Mouse (Mus musculus): ENCODE measurements around the gene Itpripl2. TPM values are rescaled to one million over a fixed set of nuclear protein-coding genes. Genes with fewer than 3 reads are reported as not detected.

Itpripl2 gene
- polyA plus RNA-seq, 1 experiment from 2014 or later: 6.7 TPM

DNA sequence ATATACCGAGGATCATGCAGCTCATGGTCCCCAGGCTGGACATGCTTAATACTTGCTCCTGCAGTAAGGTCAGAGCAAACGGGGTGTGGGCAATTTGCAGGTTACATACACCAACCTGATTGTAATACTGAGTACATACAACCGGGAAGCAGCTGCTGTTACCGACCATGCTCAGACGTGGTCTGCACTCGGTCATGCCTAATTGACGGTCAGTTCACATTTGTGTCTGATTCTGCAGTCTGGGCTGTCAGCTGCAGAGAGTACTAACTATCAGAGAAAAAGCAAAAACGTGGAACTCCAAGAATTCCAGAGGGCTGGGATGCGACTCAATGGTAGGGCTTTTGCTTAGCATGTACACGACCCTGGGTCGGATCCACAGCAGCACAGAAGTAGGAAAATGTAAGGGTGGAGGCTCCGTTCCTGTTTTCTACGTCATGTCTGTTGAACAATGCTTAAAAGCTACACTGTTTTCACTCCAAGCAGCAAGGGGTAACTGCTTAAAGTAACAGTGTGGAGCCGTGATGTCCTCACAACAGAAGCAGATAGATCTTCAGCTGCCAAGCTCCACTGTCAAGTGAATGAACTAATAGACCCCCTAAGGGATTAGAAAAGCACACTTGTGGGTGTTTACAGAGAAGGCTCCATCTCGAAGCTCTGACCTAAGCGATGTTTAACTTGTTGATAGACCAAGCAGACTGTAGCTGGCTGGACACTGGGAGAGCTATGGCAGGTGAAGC lies 30.2 kb downstream of the Itpripl2 start:
- H3K4me3 ChIP-seq (ENCODE audit: low read depth, low read length): no peak overlapping the region
- H3K4me2 ChIP-seq (replicated peaks; ENCODE audit: low read depth): no peak overlapping the region
- H3K9ac ChIP-seq (ENCODE audit: low read length): no peak overlapping the region
- no peak for DNase-seq (ENCODE audit: low spot score)
- H3K36me3 ChIP-seq (ENCODE audit: control insufficient read depth, insufficient read depth, low read length): no peaks in the 10 kb centered on the region
- H3K4me1 ChIP-seq (replicated peaks; ENCODE audit: control insufficient read depth, insufficient read depth): peaks cover 4% of the 10 kb centered on the region
- 25% methylated on average over 16 of the region's 16 CpGs for WGBS
- H3K9me3 ChIP-seq (ENCODE audit: control insufficient read depth, low read length): no peaks in the 10 kb centered on the region
- H3K27me3 ChIP-seq (ENCODE audit: control insufficient read depth, insufficient read depth, low read length): no peaks in the 10 kb centered on the region
- no peak for TF ChIP-seq EP300 (optimal IDR thresholded peaks at IDR 0.05)
- TF ChIP-seq CTCF (IDR thresholded peaks at IDR 0.05; ENCODE audit: low read depth): no peak
- no peak overlapping the region for H3K27ac ChIP-seq (replicated peaks)
- ATAC-seq (ENCODE audit: low FRiP score, low TSS enrichment): no peak

DNA sequence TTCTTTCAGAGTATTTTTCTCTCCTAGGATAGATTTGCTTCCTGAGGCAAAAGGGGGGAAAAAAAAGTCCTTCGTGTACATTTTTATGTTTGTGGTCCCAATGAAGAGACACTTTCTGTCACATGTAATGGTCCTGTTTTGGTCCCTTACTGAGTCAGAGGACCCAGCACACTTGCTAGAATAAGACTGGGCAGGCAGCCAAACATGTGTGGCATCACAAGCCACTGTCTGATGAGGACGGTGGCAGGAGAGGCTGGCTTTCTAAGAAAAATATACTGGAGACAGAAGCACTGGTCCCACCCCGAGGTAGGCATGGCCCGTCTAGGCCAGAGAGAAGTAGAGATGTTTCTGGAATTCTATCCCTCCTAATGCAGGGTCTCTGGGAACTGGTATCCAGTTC lies 38.1 kb downstream of the Itpripl2 start:
- no peak for ATAC-seq (ENCODE audit: low FRiP score, low TSS enrichment)
- 54% methylated on average over 4 of the region's 4 CpGs for WGBS
- no peaks in the 10 kb centered on the region for H3K27me3 ChIP-seq (ENCODE audit: control insufficient read depth, insufficient read depth, low read length)
- H3K4me2 ChIP-seq (replicated peaks; ENCODE audit: low read depth): no peak overlapping the region
- H3K36me3 ChIP-seq (ENCODE audit: control insufficient read depth, insufficient read depth, low read length): no peaks in the 10 kb centered on the region
- H3K27ac ChIP-seq (replicated peaks): no peak overlapping the region
- no peak overlapping the region for H3K9ac ChIP-seq (ENCODE audit: low read length)
- H3K4me1 ChIP-seq (replicated peaks; ENCODE audit: control insufficient read depth, insufficient read depth): no peaks in the 10 kb centered on the region
- TF ChIP-seq CTCF (IDR thresholded peaks at IDR 0.05; ENCODE audit: low read depth): no peak
- no peaks in the 10 kb centered on the region for H3K9me3 ChIP-seq (ENCODE audit: control insufficient read depth, low read length)
- no peak overlapping the region for H3K4me3 ChIP-seq (ENCODE audit: low read depth, low read length)
- DNase-seq (ENCODE audit: low spot score): no peak

DNA sequence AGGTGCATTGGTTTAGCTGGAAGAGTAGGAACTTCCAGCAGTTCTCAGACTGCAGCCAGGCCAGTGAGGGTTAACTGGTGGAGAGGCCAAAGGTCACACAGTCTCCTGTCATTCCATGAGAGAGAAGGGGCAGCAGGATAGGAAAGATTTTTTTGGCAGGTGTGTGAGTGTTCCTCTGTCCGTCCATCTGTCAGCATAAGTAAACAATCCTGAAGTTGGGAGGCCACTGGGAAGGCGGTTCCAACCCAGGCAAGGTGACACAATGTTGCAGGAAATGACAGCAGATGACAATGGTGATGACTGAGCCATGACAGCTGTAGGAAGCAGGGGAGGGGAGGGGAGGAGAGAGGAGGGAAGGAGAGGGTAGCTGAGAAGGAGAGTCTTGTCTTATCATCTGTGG lies 38.8 kb downstream of the Itpripl2 start:
- Histone ChIP-seq H3K9me3 (ENCODE audit: control insufficient read depth, low read length) (no peaks in the 10 kb centered on the region), H3K4me2 (replicated peaks; ENCODE audit: low read depth) (no peak overlapping the region), H3K27me3 (ENCODE audit: control insufficient read depth, insufficient read depth, low read length) (no peaks in the 10 kb centered on the region), H3K4me3 (ENCODE audit: low read depth, low read length) (no peak overlapping the region), H3K4me1 (replicated peaks; ENCODE audit: control insufficient read depth, insufficient read depth) (no peaks in the 10 kb centered on the region), H3K9ac (ENCODE audit: low read length) (no peak overlapping the region), H3K36me3 (ENCODE audit: control insufficient read depth, insufficient read depth, low read length) (no peaks in the 10 kb centered on the region), H3K27ac (replicated peaks) (no peak overlapping the region)
- no peak for DNase-seq (ENCODE audit: low spot score)
- 35% methylated on average over 2 of the region's 2 CpGs for WGBS
- ATAC-seq (ENCODE audit: low FRiP score, low TSS enrichment): no peak
- no peak for TF ChIP-seq CTCF (IDR thresholded peaks at IDR 0.05; ENCODE audit: low read depth)
- no peak for TF ChIP-seq EP300 (optimal IDR thresholded peaks at IDR 0.05)

DNA sequence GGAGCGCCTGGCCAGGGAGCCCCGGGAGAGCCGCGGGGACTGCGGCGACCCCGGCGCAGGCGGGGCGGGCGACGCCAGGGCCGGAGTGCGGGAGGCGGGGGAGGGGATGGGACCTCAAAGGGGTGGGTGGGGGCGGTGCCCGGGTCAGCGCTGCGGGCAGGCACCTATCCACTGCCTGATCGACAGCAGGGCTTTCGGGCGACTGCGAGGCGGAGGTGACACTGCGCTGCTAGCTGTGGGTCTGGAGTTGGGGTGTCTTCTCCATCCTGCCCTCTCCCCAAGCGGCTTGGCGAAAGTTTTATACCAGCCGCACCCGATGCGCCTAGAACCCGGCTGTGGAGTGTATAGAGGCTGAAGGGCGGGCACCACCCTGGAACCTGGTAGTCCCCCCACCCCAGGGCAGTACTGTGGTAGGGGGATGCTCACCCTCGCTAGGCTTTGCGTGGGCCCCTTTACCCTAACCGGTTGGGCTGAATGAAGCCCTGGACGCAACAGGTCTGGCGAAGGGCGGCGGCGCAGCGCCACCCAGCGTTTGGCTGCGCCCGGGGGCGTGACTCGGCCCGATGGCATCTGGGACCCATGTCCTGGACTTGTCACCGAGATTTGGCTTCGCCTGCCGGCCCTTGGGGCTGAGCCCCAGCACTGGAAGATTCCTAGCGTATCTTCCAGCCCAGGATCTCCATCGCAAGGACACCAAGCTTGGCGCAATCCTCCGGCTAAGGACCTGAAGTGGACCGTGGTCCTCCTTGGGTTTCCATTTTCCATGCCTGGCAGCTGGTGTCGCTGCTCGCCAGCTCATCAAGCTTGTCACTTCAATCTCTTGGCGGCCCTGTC lies 43.4 kb downstream of the Itpripl2 start, which contains the start of gene Syt17:
TSS of gene Syt17 (minus strand) at position 89 of the 834 bp plus-strand sequence.
- peak; percentile 53 for ATAC-seq (ENCODE audit: low FRiP score, low TSS enrichment)
- no peaks in the 10 kb centered on the region for H3K36me3 ChIP-seq (ENCODE audit: control insufficient read depth, insufficient read depth, low read length)
- no peaks in the 10 kb centered on the region for H3K27me3 ChIP-seq (ENCODE audit: control insufficient read depth, insufficient read depth, low read length)
- H3K27ac ChIP-seq (replicated peaks): no peak within 1 kb of the TSS
- no peaks in the 10 kb centered on the region for H3K4me1 ChIP-seq (replicated peaks; ENCODE audit: control insufficient read depth, insufficient read depth)
- peak within 1 kb of the TSS; percentile 55 for H3K9ac ChIP-seq (ENCODE audit: low read length)
- no peaks in the 10 kb centered on the region for H3K9me3 ChIP-seq (ENCODE audit: control insufficient read depth, low read length)
- peak; percentile 76 for TF ChIP-seq CTCF (IDR thresholded peaks at IDR 0.05; ENCODE audit: low read depth)
- no peak for TF ChIP-seq EP300 (optimal IDR thresholded peaks at IDR 0.05)
- peak; percentile 82 for DNase-seq (ENCODE audit: low spot score)
- peak within 1 kb of the TSS; percentile 58 for H3K4me3 ChIP-seq (ENCODE audit: low read depth, low read length)
- peak within 1 kb of the TSS; percentile 93 for H3K4me2 ChIP-seq (replicated peaks; ENCODE audit: low read depth)
- under 1% methylated on average over 47 of the region's 58 CpGs for WGBS

DNA sequence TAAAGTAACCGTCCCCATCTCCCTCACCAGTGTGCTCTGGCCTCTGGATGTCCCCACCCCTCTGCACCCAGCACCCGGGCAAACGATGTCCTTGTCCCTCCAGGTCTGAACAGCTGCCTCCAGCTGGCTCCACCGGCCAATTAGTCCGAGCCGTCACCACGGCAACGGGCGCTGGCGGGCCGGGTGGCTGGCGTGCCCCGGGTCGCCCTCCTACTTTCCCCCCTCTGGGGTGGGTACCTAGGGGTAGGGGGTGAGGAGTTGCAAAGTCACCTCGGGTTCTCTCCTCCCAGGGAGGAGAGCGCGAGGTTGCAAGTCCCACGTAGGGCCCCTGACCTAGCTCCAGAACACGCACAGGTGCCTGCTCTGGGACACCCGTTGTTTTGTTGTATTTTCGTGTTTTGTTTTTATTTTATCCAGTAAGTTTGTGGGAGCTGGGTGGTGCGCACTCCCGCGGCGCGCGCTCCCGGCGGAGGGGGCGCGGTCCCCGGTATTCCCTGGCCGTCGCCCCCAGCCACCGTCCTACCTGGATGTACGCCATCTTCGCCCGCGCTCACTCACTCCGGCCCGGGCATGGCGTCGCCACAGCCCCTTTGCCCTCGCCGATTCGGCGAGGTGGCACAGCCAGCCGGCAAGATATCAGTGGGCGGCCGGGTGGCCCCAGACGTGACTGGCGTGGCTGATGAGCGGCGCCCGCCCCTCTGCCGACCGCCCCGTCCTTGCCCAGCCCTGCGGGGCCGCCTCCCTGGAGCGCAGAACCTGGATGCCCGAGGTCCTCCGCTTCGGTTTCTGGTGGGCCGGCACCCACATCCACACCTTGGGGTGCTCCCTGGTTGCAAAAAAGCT lies 44.3 kb downstream of the Itpripl2 start:
- DNase-seq (ENCODE audit: low spot score) (peak; percentile 57), ATAC-seq (ENCODE audit: low FRiP score, low TSS enrichment) (peak; percentile 41)
- Histone ChIP-seq H3K4me3 (ENCODE audit: low read depth, low read length) (peak overlapping the region; percentile 58), H3K4me1 (replicated peaks; ENCODE audit: control insufficient read depth, insufficient read depth) (no peaks in the 10 kb centered on the region), H3K27me3 (ENCODE audit: control insufficient read depth, insufficient read depth, low read length) (no peaks in the 10 kb centered on the region), H3K27ac (replicated peaks) (no peak overlapping the region), H3K4me2 (replicated peaks; ENCODE audit: low read depth) (peak overlapping the region; percentile 93), H3K9ac (ENCODE audit: low read length) (peak overlapping the region; percentile 55), H3K9me3 (ENCODE audit: control insufficient read depth, low read length) (no peaks in the 10 kb centered on the region), H3K36me3 (ENCODE audit: control insufficient read depth, insufficient read depth, low read length) (no peaks in the 10 kb centered on the region)
- WGBS: under 1% methylated on average over 63 of the region's 65 CpGs
- TF ChIP-seq EP300 (optimal IDR thresholded peaks at IDR 0.05) (no peak), CTCF (IDR thresholded peaks at IDR 0.05; ENCODE audit: low read depth) (no peak)
